Mouse (Mus musculus): ENCODE data around the gene Gm45808.
A peak's percentile ranks its signal among the peaks of the same experiment; 100 is the strongest.

Gene Gm45808

DNA sequence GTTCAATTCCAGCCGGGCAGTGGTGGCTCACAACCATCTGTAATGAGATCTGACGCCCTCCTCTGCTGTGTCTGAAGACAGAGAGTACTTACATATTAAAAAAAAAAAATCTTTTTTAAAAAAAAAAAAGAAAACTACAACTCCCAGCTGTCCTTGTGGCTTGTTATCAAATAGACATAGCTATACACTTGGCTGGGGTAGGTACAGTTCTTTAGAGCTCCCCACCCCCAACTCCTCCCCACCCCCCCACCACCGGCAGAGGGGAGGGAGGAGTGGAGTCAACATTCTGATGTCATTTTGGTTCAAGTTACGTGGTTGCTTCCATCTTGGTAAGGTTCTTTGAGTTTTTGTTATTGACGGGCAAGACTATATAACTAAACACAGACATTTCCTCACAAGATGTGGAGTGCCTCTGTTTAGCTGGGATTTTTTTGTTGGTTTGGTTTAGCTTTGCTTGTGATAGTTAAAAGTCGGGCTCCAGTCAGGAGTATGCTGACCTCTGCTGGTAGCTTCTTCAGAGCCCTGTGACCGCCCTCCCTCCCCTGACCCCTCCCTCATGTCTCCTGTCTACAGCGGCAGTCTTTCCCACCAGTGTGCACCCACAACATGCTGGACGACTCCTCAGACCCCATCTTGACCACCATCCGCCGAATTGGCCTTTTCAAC, 39.2 kb downstream of the Gm45808 start:
- no peak for DNase-seq (ENCODE audit: low spot score in 2 of 2)

DNA sequence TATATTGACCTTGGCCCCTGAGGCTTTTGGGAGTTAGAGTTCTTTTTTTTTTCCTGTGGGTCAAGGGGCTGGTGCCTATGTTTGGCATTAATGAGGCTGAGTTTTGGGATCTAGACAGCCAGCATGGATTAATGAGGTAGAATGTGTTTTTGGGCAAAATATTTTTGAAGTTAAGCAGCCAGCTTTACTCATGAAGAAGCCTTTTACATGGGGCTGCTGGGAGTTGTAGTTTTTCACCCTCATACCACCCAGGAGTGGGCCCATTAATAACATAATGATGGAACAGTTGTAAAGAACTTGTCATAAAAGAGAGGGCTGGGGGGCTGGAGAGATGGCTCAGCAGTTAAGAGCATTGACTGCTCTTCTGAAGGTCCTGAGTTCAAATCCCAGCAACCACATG, 40.0 kb downstream of the Gm45808 start:
- no peak for DNase-seq (ENCODE audit: low spot score in 2 of 2)

DNA sequence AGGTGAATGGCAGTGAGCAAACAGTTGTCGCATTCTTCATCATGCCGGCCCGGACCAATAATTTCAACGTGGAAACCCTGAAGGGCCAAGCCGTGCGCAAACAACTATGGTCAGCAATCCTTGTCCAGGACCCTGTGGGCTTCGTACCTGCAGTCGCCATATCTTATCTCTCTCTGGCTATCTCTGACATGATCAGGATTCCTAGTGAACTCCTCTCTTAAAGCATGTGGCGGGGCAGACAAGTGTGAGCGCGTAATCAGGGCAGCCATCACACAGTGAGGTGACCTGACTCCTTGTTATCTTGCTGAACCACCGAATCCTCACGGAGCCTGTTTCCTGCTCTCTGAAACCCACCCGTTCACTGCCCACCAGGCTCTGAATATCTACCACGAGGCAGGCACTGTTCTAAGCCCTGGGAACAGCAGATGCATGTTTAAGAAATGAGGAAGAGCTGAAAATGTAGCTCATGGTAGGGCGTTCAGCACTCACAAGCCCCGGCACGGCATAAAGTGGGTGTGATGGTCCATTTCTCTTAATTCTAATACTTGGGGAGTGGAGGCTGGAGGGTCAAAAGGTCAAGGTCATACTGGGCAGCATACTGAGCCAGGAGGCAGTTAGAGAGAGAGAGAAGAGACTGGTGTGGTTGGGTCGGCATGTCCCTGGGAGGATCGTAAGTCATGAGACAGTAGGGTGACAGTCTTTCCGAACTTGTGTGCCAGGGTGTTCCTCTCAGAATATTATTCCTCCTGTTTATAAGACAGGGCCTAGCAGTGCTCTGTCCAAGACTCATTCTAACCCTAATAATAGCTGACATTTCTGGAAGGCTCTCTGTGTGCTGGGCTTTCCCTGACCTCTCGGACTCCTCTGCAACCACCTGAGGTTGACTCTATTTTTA, 42.8 kb downstream of the Gm45808 start:
- DNase-seq (ENCODE audit: low spot score in 2 of 2) = no peak

- no peak for DNase-seq (ENCODE audit: low spot score in 2 of 2)
Observed at GRCm38 (mm10) chr7:45437521-45438276, 48.9 kb downstream of the Gm45808 start, which contains the start of gene Ruvbl2. Gene Ruvbl2, minus strand, starts transcription at chr7:45438096.

- no peak for DNase-seq (ENCODE audit: low spot score in 2 of 2)
Observed at GRCm38 (mm10) chr7:45437046-45437445, 49.6 kb downstream of the Gm45808 start.

- no peak for DNase-seq (ENCODE audit: low spot score in 2 of 2)
Observed at GRCm38 (mm10) chr7:45436444-45436843, 50.2 kb downstream of the Gm45808 start.

GRCm38 (mm10) chr7:45435038-45435437, 51.6 kb downstream of the Gm45808 start:
- no peak for DNase-seq (ENCODE audit: low spot score in 2 of 2)

DNA sequence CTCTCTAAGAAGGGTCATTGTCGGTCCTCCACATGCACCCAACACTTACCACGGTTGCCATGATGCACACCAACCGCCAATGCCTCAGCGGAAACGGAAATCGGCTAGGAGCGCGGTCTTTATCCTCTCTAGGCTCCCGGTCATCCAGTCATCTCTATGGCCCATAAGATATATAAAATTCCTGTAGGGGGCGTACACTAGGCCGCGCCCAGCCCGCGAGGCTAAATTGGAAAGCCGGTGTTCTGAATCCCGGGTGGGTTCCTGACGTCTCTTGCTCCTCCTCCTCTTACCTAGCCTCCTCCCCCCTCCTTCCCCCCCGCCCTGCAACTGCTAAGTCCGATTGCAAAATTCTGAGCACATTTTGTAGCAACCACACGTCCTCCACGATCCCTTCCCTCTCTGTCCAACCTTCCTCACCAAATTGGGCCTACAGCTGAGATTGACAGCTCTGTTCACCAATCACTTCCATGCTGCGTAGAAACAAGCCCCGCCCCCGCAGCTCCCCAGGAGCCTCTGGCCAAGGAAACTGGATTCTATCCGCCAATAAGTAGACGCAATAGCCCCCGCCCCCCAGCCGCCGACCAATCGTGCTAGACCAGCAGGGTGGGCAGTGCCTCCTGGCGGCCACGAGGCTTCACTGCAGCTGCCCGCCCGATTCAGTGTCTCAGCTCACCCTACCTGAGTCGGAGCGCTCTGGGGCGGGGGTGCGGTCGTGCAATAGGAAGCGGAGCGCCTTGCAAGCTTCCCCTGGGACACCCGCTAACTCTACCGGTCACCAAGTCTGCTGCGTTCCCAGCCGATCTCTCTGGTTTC, 52.2 kb downstream of the Gm45808 start, which contains the start of gene Gys1:
Gys1 (plus strand) TSS at position 642 of the 813 bp plus-strand sequence.
- DNase-seq (ENCODE audit: low spot score in 2 of 2) = peak; percentile 100

GRCm38 (mm10) chr7:45433835-45434202, 52.8 kb downstream of the Gm45808 start:
- no peak for DNase-seq (ENCODE audit: low spot score in 2 of 2)

DNA sequence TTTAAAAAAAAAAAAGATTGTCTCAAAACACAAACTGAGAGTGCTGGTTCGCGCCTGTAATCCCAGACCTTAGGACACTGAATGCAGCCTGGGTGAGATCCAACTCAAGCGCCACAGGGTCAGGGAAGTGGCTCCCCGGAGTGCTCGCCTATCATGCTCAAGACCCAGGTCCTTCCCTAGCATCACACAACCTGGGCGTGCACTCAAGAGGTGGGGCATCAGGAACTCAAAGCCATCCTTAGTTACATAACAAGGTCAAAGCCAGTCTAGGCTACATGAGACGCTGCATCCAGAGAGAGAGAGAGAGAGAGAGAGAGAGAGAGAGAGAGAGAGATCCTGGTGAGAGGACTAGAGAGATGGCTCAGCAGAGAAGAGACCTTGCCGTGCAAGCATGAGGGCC, 60.1 kb downstream of the Gm45808 start:
- DNase-seq (ENCODE audit: low spot score in 2 of 2) = no peak

- no peak for DNase-seq (ENCODE audit: low spot score in 2 of 2)
Observed at GRCm38 (mm10) chr7:45421194-45421593, 65.4 kb downstream of the Gm45808 start.

DNA sequence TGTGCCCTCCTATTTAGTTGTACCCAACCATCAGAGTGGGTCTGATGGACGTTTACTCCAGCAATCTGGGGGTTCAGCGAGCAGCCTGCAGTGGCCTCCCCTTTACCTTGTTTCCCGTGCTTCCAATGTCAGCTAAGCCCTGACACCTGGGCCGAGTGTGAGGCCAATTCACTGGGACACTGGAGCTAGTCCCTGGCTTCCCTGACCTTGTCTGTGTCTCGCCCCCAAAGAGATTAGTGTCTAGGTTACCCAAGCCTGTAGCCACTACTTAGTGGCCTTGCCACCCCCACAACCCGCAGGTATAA, 66.0 kb downstream of the Gm45808 start, which contains the start of gene Lhb:
Lhb (plus strand) TSS at position 206 of the 305 bp plus-strand sequence.
- no peak for DNase-seq (ENCODE audit: low spot score in 2 of 2)

- no peak for DNase-seq (ENCODE audit: low spot score in 2 of 2)
Observed at GRCm38 (mm10) chr7:45419859-45420614, 66.6 kb downstream of the Gm45808 start.

GRCm38 (mm10) chr7:45417962-45418492, 68.6 kb downstream of the Gm45808 start:
- DNase-seq (ENCODE audit: low spot score in 2 of 2) = no peak
